Mouse (Mus musculus) megakaryocyte, embryonic 14.5 days (primary cell): ENCODE results near the gene Timp3.

ENCODE experiments used
- FLI1 ChIP-seq: IDR thresholded peaks from 2 replicates; pipeline ENCODE4 v1.6.1; 2012; ENCODE audit warnings: low read length, inconsistent platforms, mixed read lengths
- GATA1 ChIP-seq: IDR thresholded peaks from 3 replicates; pipeline ENCODE4 v1.6.1; 2012; ENCODE audit warnings: mixed read lengths, low read length, inconsistent platforms, borderline replicate concordance

GRCm38 (mm10) chr10:86368811-86369210, 68.6 kb downstream of the Timp3 start:
- TF ChIP-seq FLI1 (no peak), GATA1 (no peak)
